In the genomic region with DNA sequence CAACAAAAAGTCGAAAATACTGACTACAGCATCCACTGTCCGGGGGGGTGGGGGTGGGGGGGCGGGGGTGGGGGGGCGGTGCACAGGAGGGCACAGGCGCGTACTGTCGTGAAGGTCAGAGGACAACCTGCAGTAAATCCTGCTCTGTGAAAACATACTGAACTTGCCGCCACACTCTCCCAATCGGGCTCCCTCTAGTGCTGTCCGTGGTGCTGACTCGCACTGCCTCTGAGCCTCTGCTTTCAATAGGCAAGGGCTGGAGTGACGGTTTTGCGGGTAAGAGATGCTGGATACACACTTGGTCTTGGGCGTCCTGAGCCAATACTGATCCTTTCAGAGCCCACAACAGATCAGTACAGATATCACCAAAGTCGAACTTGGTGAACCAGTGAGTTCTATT, we compare ENCODE assay signal across 8 mouse cellular contexts. TPM values are rescaled to one million over a fixed set of nuclear protein-coding genes. Genes with fewer than 3 reads are reported as not detected.
A peak's percentile ranks its signal among the peaks of the same experiment; 100 is the strongest.
DNase-seq lines count a peak whose midpoint lies in the region; ATAC-seq and TF ChIP-seq lines count a peak whose summit lies in the region.

No protein-coding gene starts in this region.

- TF ChIP-seq RAD21 in MEL (IDR thresholded peaks at IDR 0.05; ENCODE audit: low read depth, low read length) = no peak

- no peaks in the 10 kb centered on the region for H3K36me3 ChIP-seq in hindbrain, embryonic 14.5 days (replicated peaks; ENCODE audit: control insufficient read depth, insufficient read depth)
- no peaks in the 10 kb centered on the region for H3K36me3 ChIP-seq in hindbrain, embryonic 13.5 days
- H3K36me3 ChIP-seq in MEL (ENCODE audit: control insufficient read depth in 1 of 2, insufficient read depth in 2 of 2, low read length in 2 of 2) = peaks cover 0 to 11% of the 10 kb centered on the region in 2 experiments; a peak in 2 of 4 replicates
- no peaks in the 10 kb centered on the region for H3K36me3 ChIP-seq in lung, embryonic 14.5 days (ENCODE audit: insufficient read depth)

- WGBS in hindbrain, embryonic 14.5 days = 9% methylated on average over 15 of the region's 15 CpGs
- WGBS in hindbrain, embryonic 13.5 days = 9% methylated on average over 15 of the region's 15 CpGs
- WGBS in lung, embryonic 14.5 days = 5% methylated on average over 15 of the region's 15 CpGs

- ATAC-seq in hindbrain, embryonic 14.5 days (ENCODE audit: low FRiP score) = no peak
- no peak for ATAC-seq in hindbrain, embryonic 13.5 days (ENCODE audit: low FRiP score)
- peak; percentile 95 for ATAC-seq in common myeloid progenitor, adult 5-6 weeks (replicated peaks; ENCODE audit: low read depth, poor library complexity, severe bottlenecking)
- no peak for ATAC-seq in lung, embryonic 14.5 days (ENCODE audit: insufficient read depth)

- H3K4me2 ChIP-seq in hindbrain, embryonic 14.5 days (replicated peaks) = no peak overlapping the region
- H3K4me2 ChIP-seq in hindbrain, embryonic 13.5 days = no peak overlapping the region
- H3K4me2 ChIP-seq in lung, embryonic 14.5 days = no peak overlapping the region

- no peak for TF ChIP-seq POLR2A in MEL (IDR thresholded peaks at IDR 0.05; ENCODE audit: control insufficient read depth in 1 of 2, insufficient read depth in 1 of 2, low read depth in 1 of 2, low read length in 2 of 2, poor library complexity in 1 of 2)

- TF ChIP-seq CTCF in MEL (IDR thresholded peaks at IDR 0.05 in 2 of 3, conservative IDR thresholded peaks at IDR 0.05 in 1 of 3; ENCODE audit: control insufficient read depth in 1 of 3, insufficient read depth in 1 of 3, low read depth in 2 of 3, low read length in 3 of 3, poor library complexity in 1 of 3, severe bottlenecking in 1 of 3) = 0 out of 6 replicates have a peak, but pooled peaks of 1 of the 3 experiments have one; percentile 3
- no peak for TF ChIP-seq CTCF in lung, embryonic 14.5 days (IDR thresholded peaks at IDR 0.05; ENCODE audit: low read depth)

- TF ChIP-seq EP300 in MEL (IDR thresholded peaks at IDR 0.05; ENCODE audit: low read depth in 1 of 2, low read length in 2 of 2) = no peak

- H3K27me3 ChIP-seq in hindbrain, embryonic 14.5 days (ENCODE audit: control insufficient read depth, insufficient read depth, low read length) = no peaks in the 10 kb centered on the region
- 0 out of 2 replicates have a peak, but pooled peaks cover 9% of the 10 kb centered on the region for H3K27me3 ChIP-seq in hindbrain, embryonic 13.5 days
- no peaks in the 10 kb centered on the region for H3K27me3 ChIP-seq in MEL (ENCODE audit: control insufficient read depth in 1 of 2, insufficient read depth in 2 of 2, low read length in 2 of 2)
- no peaks in the 10 kb centered on the region for H3K27me3 ChIP-seq in lung, embryonic 14.5 days (ENCODE audit: insufficient read depth, low read length)

- peak; percentile 61 for DNase-seq in hindbrain, embryonic 14.5 days (ENCODE audit: low spot score)
- DNase-seq in MEL (ENCODE audit: low read depth, low spot score) = peak; percentile 90
- DNase-seq in hindlimb bud, embryonic 11.5 days (ENCODE audit: extremely low spot score, low read depth, low spot score) = peak; percentile 49
- peak; percentile 94 for DNase-seq in lung, embryonic 14.5 days
- peak; percentile 52 to 82 for DNase-seq in spleen, postnatal 4 days (ENCODE audit: low spot score in 2 of 2)
- no peak for DNase-seq in frontal cortex, postnatal 14 days (ENCODE audit: low spot score in 2 of 2)

- H3K4me1 ChIP-seq in hindbrain, embryonic 14.5 days (replicated peaks; ENCODE audit: control insufficient read depth, insufficient read depth, low read length) = peaks cover 4% of the 10 kb centered on the region; the same call in 1 of the 2 replicates
- H3K4me1 ChIP-seq in hindbrain, embryonic 13.5 days (replicated peaks) = peaks cover 4% of the 10 kb centered on the region
- H3K4me1 ChIP-seq in MEL (ENCODE audit: control insufficient read depth in 1 of 2, insufficient read depth in 2 of 2, low read length in 2 of 2) = peaks cover 2 to 13% of the 10 kb centered on the region in 2 experiments; a peak in 3 of 4 replicates
- H3K4me1 ChIP-seq in lung, embryonic 14.5 days (ENCODE audit: insufficient read depth) = peaks cover 4% of the 10 kb centered on the region; the same call in 1 of the 2 replicates

- H3K9ac ChIP-seq in hindbrain, embryonic 14.5 days = no peak overlapping the region
- H3K9ac ChIP-seq in hindbrain, embryonic 13.5 days = no peak overlapping the region
- no peak overlapping the region for H3K9ac ChIP-seq in MEL (ENCODE audit: control insufficient read depth, low read depth, low read length, poor library complexity, severe bottlenecking)
- H3K9ac ChIP-seq in lung, embryonic 14.5 days = no peak overlapping the region

- no peaks in the 10 kb centered on the region for H3K79me2 ChIP-seq in MEL (ENCODE audit: control insufficient read depth, insufficient read depth, low read length, poor library complexity)

- no peaks in the 10 kb centered on the region for H3K9me3 ChIP-seq in hindbrain, embryonic 14.5 days (ENCODE audit: control insufficient read depth, low read length)
- H3K9me3 ChIP-seq in hindbrain, embryonic 13.5 days = no peaks in the 10 kb centered on the region
- no peaks in the 10 kb centered on the region for H3K9me3 ChIP-seq in MEL (replicated peaks; ENCODE audit: insufficient read depth, low read length)
- no peaks in the 10 kb centered on the region for H3K9me3 ChIP-seq in lung, embryonic 14.5 days (ENCODE audit: low read depth, low read length)

- H3K27ac ChIP-seq in hindbrain, embryonic 14.5 days = no peak overlapping the region
- H3K27ac ChIP-seq in hindbrain, embryonic 13.5 days = no peak overlapping the region
- H3K27ac ChIP-seq in MEL (ENCODE audit: control insufficient read depth, low read depth, low read length) = no peak overlapping the region
- H3K27ac ChIP-seq in lung, embryonic 14.5 days (ENCODE audit: low read depth) = no peak overlapping the region

- H3K4me3 ChIP-seq in hindbrain, embryonic 14.5 days (replicated peaks; ENCODE audit: low read length) = no peak overlapping the region
- H3K4me3 ChIP-seq in hindbrain, embryonic 13.5 days = no peak overlapping the region
- no peak overlapping the region for H3K4me3 ChIP-seq in MEL (ENCODE audit: control insufficient read depth in 1 of 2, insufficient read depth in 1 of 2, low read depth in 2 of 2, low read length in 2 of 2)
- H3K4me3 ChIP-seq in lung, embryonic 14.5 days (ENCODE audit: low read depth, low read length) = no peak overlapping the region

TF ChIP-seq in MEL, 35 proteins besides CTCF, POLR2A, EP300 and RAD21 (continues in another document):
- TF ChIP-seq HCFC1 (IDR thresholded peaks at IDR 0.05; ENCODE audit: low read depth, low read length) (peak; percentile 53; the same call in 1 of the 2 replicates), RCOR1 (IDR thresholded peaks at IDR 0.05; ENCODE audit: low read depth, low read length) (0 out of 2 replicates have a peak, but pooled peaks have one; percentile 19), MAX (IDR thresholded peaks at IDR 0.05; ENCODE audit: low read length) (peak; percentile 64; the same call in 1 of the 2 replicates), SIN3A (IDR thresholded peaks at IDR 0.05; ENCODE audit: low read length) (peak; percentile 98)

RNA-seq across cellular contexts. Expression of a gene that starts 3.9 kb away (rescaled TPM):
- 8.8 and 11.3 TPM in 2 replicates for polyA plus RNA-seq in hindbrain, embryonic 14.5 days (2014; fragmentation: Nextera tagmentation; extraction: Ambion mirVana)
- 4.3 and 4.6 TPM in 2 replicates for polyA plus RNA-seq in hindbrain, embryonic 13.5 days (2015; fragmentation: Nextera tagmentation; extraction: Ambion mirVana)
- not detected in 2 replicates for total RNA-seq in MEL (2012; rRNA removed)
- polyA plus RNA-seq in MEL (2012; ENCODE audit: insufficient read depth in 1 of 2, insufficient read length in 2 of 2, low read depth in 1 of 2, low replicate concordance in 2 of 2, missing spikeins in 1 of 2) = not detected
- 0.87 and 2.7 TPM in 2 replicates for total RNA-seq in common myeloid progenitor, adult 5-6 weeks (2017)
- polyA plus RNA-seq in lung, embryonic 14.5 days (2014; fragmentation: Nextera tagmentation; extraction: Ambion mirVana) = 9.8 and 12.9 TPM in 2 replicates

RNA-seq across cellular contexts. Expression of a gene that starts 13.8 kb away (rescaled TPM):
- polyA plus RNA-seq in hindbrain, embryonic 14.5 days (2014; fragmentation: Nextera tagmentation; extraction: Ambion mirVana) = 33.8 and 35.2 TPM in 2 replicates
- 36.0 and 36.9 TPM in 2 replicates for polyA plus RNA-seq in hindbrain, embryonic 13.5 days (2015; fragmentation: Nextera tagmentation; extraction: Ambion mirVana)
- 3.2 TPM in 2 replicates for total RNA-seq in MEL (2012; rRNA removed)
- polyA plus RNA-seq in MEL (2012; ENCODE audit: insufficient read depth in 1 of 2, insufficient read length in 2 of 2, low read depth in 1 of 2, low replicate concordance in 2 of 2, missing spikeins in 1 of 2) = 1 to 10 TPM in 1 of 2 experiments, not detected in 1; 5.3 TPM
- 1.9 and 4.7 TPM in 2 replicates for total RNA-seq in common myeloid progenitor, adult 5-6 weeks (2017)
- 9.0 and 10.9 TPM in 2 replicates for polyA plus RNA-seq in lung, embryonic 14.5 days (2014; fragmentation: Nextera tagmentation; extraction: Ambion mirVana)

RNA-seq across cellular contexts. Expression of a gene that starts 27.2 kb away (rescaled TPM):
- polyA plus RNA-seq in hindbrain, embryonic 14.5 days (2014; fragmentation: Nextera tagmentation; extraction: Ambion mirVana) = 0.74 and 0.91 TPM in 2 replicates
- 0.74 and 1.2 TPM in 2 replicates for polyA plus RNA-seq in hindbrain, embryonic 13.5 days (2015; fragmentation: Nextera tagmentation; extraction: Ambion mirVana)
- total RNA-seq in MEL (2012; rRNA removed) = not detected in 2 replicates
- polyA plus RNA-seq in MEL (2012; ENCODE audit: insufficient read depth in 1 of 2, insufficient read length in 2 of 2, low read depth in 1 of 2, low replicate concordance in 2 of 2, missing spikeins in 1 of 2) = not detected
- total RNA-seq in common myeloid progenitor, adult 5-6 weeks (2017) = not detected in 2 replicates
- polyA plus RNA-seq in lung, embryonic 14.5 days (2014; fragmentation: Nextera tagmentation; extraction: Ambion mirVana) = 0.15 TPM in 1 of 2 replicates, not detected in the other

RNA-seq across cellular contexts. Expression of a gene that starts 38.3 kb away (rescaled TPM):
- 19.1 and 21.0 TPM in 2 replicates for polyA plus RNA-seq in hindbrain, embryonic 14.5 days (2014; fragmentation: Nextera tagmentation; extraction: Ambion mirVana)
- polyA plus RNA-seq in hindbrain, embryonic 13.5 days (2015; fragmentation: Nextera tagmentation; extraction: Ambion mirVana) = 22.2 and 24.5 TPM in 2 replicates
- 0.15 and 0.16 TPM in 2 replicates for total RNA-seq in MEL (2012; rRNA removed)
- under 1 TPM in 1 of 2 experiments, not detected in 1; 0.57 TPM for polyA plus RNA-seq in MEL (2012; ENCODE audit: insufficient read depth in 1 of 2, insufficient read length in 2 of 2, low read depth in 1 of 2, low replicate concordance in 2 of 2, missing spikeins in 1 of 2)
- not detected in 2 replicates for total RNA-seq in common myeloid progenitor, adult 5-6 weeks (2017)
- polyA plus RNA-seq in lung, embryonic 14.5 days (2014; fragmentation: Nextera tagmentation; extraction: Ambion mirVana) = 0.43 and 0.66 TPM in 2 replicates

RNA-seq across cellular contexts. Expression of a gene that starts 48.1 kb away (rescaled TPM):
- 125 and 137 TPM in 2 replicates for polyA plus RNA-seq in hindbrain, embryonic 14.5 days (2014; fragmentation: Nextera tagmentation; extraction: Ambion mirVana)
- polyA plus RNA-seq in hindbrain, embryonic 13.5 days (2015; fragmentation: Nextera tagmentation; extraction: Ambion mirVana) = 134 and 136 TPM in 2 replicates
- total RNA-seq in MEL (2012; rRNA removed) = 142 and 167 TPM in 2 replicates
- 100 to 1,000 TPM in 1 of 2 experiments, not detected in 1; 216 TPM for polyA plus RNA-seq in MEL (2012; ENCODE audit: insufficient read depth in 1 of 2, insufficient read length in 2 of 2, low read depth in 1 of 2, low replicate concordance in 2 of 2, missing spikeins in 1 of 2)
- 49.6 and 63.8 TPM in 2 replicates for total RNA-seq in common myeloid progenitor, adult 5-6 weeks (2017)
- polyA plus RNA-seq in lung, embryonic 14.5 days (2014; fragmentation: Nextera tagmentation; extraction: Ambion mirVana) = 162 and 174 TPM in 2 replicates

Comparison
In these comparisons a context has a peak if more than half of its experiments do, and no peak if none do; other contexts are left out.
1. DNase-seq: peak in hindbrain, embryonic 14.5 days (single experiment), MEL (single experiment), hindlimb bud, embryonic 11.5 days (single experiment), lung, embryonic 14.5 days (single experiment) and spleen, postnatal 4 days (2 of 2); none in frontal cortex, postnatal 14 days (0 of 2).